Mouse (Mus musculus) neural tube, embryonic 11.5 days (tissue): Measurements from ENCODE around the gene Selp. TPM values are rescaled to one million over a fixed set of nuclear protein-coding genes. Genes with fewer than 3 reads are reported as not detected.

Experiments used
- ATAC-seq: fragments of 200-750 bp; cut with Nextera tagmentation; 2 replicates; pipeline ENCODE4 v1.8.0; 2017; ENCODE audit warnings: moderate number of reproducible peaks, mild to moderate bottlenecking, moderate TSS enrichment, moderate library complexity; ENCODE audit not compliant: insufficient read depth, low FRiP score, low TSS enrichment
- DNase-seq: peaks from one replicate; pipeline ENCODE4 v3.0.0-alpha.2; 2015; ENCODE audit warnings: low spot score
- H3K27ac ChIP-seq: fragments of 300-500 bp; sonication (generic); 2 replicates; pipeline ENCODE4 v1.5.1; 2014; ENCODE audit warnings: low read depth, mild to moderate bottlenecking, low read length
- H3K27me3 ChIP-seq: fragments of 300-500 bp; sonication (generic); 2 replicates; pipeline ENCODE4 v1.6.1; 2014; ENCODE audit warnings: mild to moderate bottlenecking, low read length, mixed read lengths; ENCODE audit not compliant: control insufficient read depth, insufficient read depth
- H3K36me3 ChIP-seq: fragments of 300-500 bp; sonication (generic); 2 replicates; pipeline ENCODE4 v1.6.1; 2014; ENCODE audit warnings: mild to moderate bottlenecking, low read length, moderate library complexity, mixed read lengths; ENCODE audit not compliant: control insufficient read depth, insufficient read depth
- H3K4me1 ChIP-seq: fragments of 300-500 bp; sonication (generic); 2 replicates; pipeline ENCODE4 v1.6.1; 2014; ENCODE audit warnings: low read length, mixed read lengths; ENCODE audit not compliant: control insufficient read depth, insufficient read depth
- H3K4me2 ChIP-seq: fragments of 300-500 bp; sonication (generic); 2 replicates; pipeline ENCODE4 v1.6.1; 2014; ENCODE audit warnings: low read depth, mild to moderate bottlenecking, moderate library complexity
- H3K4me3 ChIP-seq: fragments of 300-500 bp; sonication (generic); 2 replicates; pipeline ENCODE4 v1.5.1; 2014; ENCODE audit warnings: low read depth, low read length
- H3K9ac ChIP-seq: fragments of 300-500 bp; sonication (generic); 2 replicates; pipeline ENCODE4 v1.6.1; 2014; ENCODE audit warnings: mild to moderate bottlenecking, low read length
- H3K9me3 ChIP-seq: fragments of 300-500 bp; sonication (generic); 2 replicates; pipeline ENCODE4 v1.6.1; 2016; ENCODE audit warnings: low read length; ENCODE audit not compliant: control insufficient read depth
- WGBS: fragments of 180-500 bp; shearing (Covaris S2); extraction: QIAGEN DNeasy Blood & Tissue Kit; methylation state at CpG from one replicate; pipeline ENCODE4 v1.1.7; 2014; 5-methylcytosine and 5-hydroxymethylcytosine counted together
- polyA plus RNA-seq: library from polyadenylated mRNA; unstranded; fragments of >200 nt; fragmentation: Nextera tagmentation; extraction: Ambion mirVana; gene quantifications from 2 replicates; pipeline ENCODE4 v1.2.1, GENCODE M21; 2014

Selp gene
- polyA plus RNA-seq, 1 experiment from 2014 or later, result not detected

- H3K27me3 ChIP-seq, result no peaks in the 10 kb centered on the region
- 0 out of 2 replicates have a peak within 1 kb of the TSS, but pooled peaks have one; percentile 7 for H3K4me2 ChIP-seq
- peak within 1 kb of the TSS; percentile 32 for H3K9ac ChIP-seq
- no peak within 1 kb of the TSS for H3K27ac ChIP-seq
- 10% methylated on average over 16 of the region's 16 CpGs for WGBS
- H3K9me3 ChIP-seq, result no peaks in the 10 kb centered on the region
- ATAC-seq (peak; percentile 48; the same call in 1 of the 2 replicates), DNase-seq (no peak)
- H3K4me3 ChIP-seq, result no peak within 1 kb of the TSS
- no peaks in the 10 kb centered on the region for H3K4me1 ChIP-seq
- no peaks in the 10 kb centered on the region for H3K36me3 ChIP-seq
Measured at GRCm38 (mm10) chr1:164151387-164152088, 36.5 kb downstream of the Selp start, which contains the start of gene F5. TSS of gene F5 (plus strand) at chr1:164151838.

- Histone ChIP-seq H3K9ac (no peak overlapping the region), H3K27ac (no peak overlapping the region), H3K27me3 (no peaks in the 10 kb centered on the region), H3K36me3 (no peaks in the 10 kb centered on the region), H3K9me3 (no peaks in the 10 kb centered on the region), H3K4me3 (no peak overlapping the region), H3K4me1 (no peaks in the 10 kb centered on the region), H3K4me2 (no peak overlapping the region)
- ATAC-seq (no peak), DNase-seq (no peak)
- 92% methylated on average over 5 of the region's 5 CpGs for WGBS
Measured at GRCm38 (mm10) chr1:164152836-164153235, 37.8 kb downstream of the Selp start.

GRCm38 (mm10) chr1:164154983-164155382 lies 39.9 kb downstream of the Selp start:
- DNase-seq (no peak), ATAC-seq (no peak)
- Histone ChIP-seq H3K9me3 (no peaks in the 10 kb centered on the region), H3K4me3 (no peak overlapping the region), H3K9ac (no peak overlapping the region), H3K27me3 (no peaks in the 10 kb centered on the region), H3K27ac (no peak overlapping the region), H3K4me2 (no peak overlapping the region), H3K36me3 (no peaks in the 10 kb centered on the region), H3K4me1 (no peaks in the 10 kb centered on the region)
- 83% methylated on average over 3 of the region's 3 CpGs for WGBS

- Histone ChIP-seq H3K27me3 (no peaks in the 10 kb centered on the region), H3K4me3 (no peak overlapping the region), H3K27ac (no peak overlapping the region), H3K4me1 (no peaks in the 10 kb centered on the region), H3K9me3 (no peaks in the 10 kb centered on the region), H3K4me2 (no peak overlapping the region), H3K36me3 (no peaks in the 10 kb centered on the region), H3K9ac (no peak overlapping the region)
- ATAC-seq, result no peak
- 80% methylated on average over 4 of the region's 4 CpGs for WGBS
- DNase-seq, result no peak
Measured at GRCm38 (mm10) chr1:164158571-164158970, 43.5 kb downstream of the Selp start.

GRCm38 (mm10) chr1:164159781-164160180 lies 44.7 kb downstream of the Selp start:
- no peaks in the 10 kb centered on the region for H3K4me1 ChIP-seq
- WGBS, result 88% methylated on average over 2 of the region's 2 CpGs
- no peaks in the 10 kb centered on the region for H3K27me3 ChIP-seq
- DNase-seq, result no peak
- no peak overlapping the region for H3K9ac ChIP-seq
- no peak for ATAC-seq
- H3K9me3 ChIP-seq, result no peaks in the 10 kb centered on the region
- no peak overlapping the region for H3K4me3 ChIP-seq
- H3K36me3 ChIP-seq, result no peaks in the 10 kb centered on the region
- no peak overlapping the region for H3K27ac ChIP-seq
- H3K4me2 ChIP-seq, result no peak overlapping the region

- WGBS, result 83% methylated on average over 5 of the region's 5 CpGs
- no peaks in the 10 kb centered on the region for H3K9me3 ChIP-seq
- H3K36me3 ChIP-seq, result no peaks in the 10 kb centered on the region
- H3K27me3 ChIP-seq, result no peaks in the 10 kb centered on the region
- H3K4me1 ChIP-seq, result no peaks in the 10 kb centered on the region
- no peak overlapping the region for H3K27ac ChIP-seq
- H3K4me2 ChIP-seq, result no peak overlapping the region
- ATAC-seq, result no peak
- DNase-seq, result no peak
- no peak overlapping the region for H3K4me3 ChIP-seq
- H3K9ac ChIP-seq, result no peak overlapping the region
Measured at GRCm38 (mm10) chr1:164162745-164163144, 47.7 kb downstream of the Selp start.

- Histone ChIP-seq H3K9ac (no peak overlapping the region), H3K4me1 (no peaks in the 10 kb centered on the region), H3K4me3 (no peak overlapping the region), H3K9me3 (no peaks in the 10 kb centered on the region), H3K27me3 (no peaks in the 10 kb centered on the region), H3K4me2 (no peak overlapping the region), H3K36me3 (no peaks in the 10 kb centered on the region), H3K27ac (no peak overlapping the region)
- DNase-seq, result no peak
- no peak for ATAC-seq
- WGBS, result 78% methylated on average over 4 of the region's 4 CpGs
Measured at GRCm38 (mm10) chr1:164168818-164169217, 53.8 kb downstream of the Selp start.

- Histone ChIP-seq H3K36me3 (no peaks in the 10 kb centered on the region), H3K27ac (no peak overlapping the region), H3K27me3 (no peaks in the 10 kb centered on the region), H3K9me3 (no peaks in the 10 kb centered on the region), H3K4me2 (no peak overlapping the region), H3K4me1 (no peaks in the 10 kb centered on the region), H3K4me3 (no peak overlapping the region), H3K9ac (no peak overlapping the region)
- no peak for ATAC-seq
- DNase-seq, result no peak
- 80% methylated on average over 2 of the region's 2 CpGs for WGBS
Measured at GRCm38 (mm10) chr1:164170434-164170833, 55.4 kb downstream of the Selp start.

- H3K27ac ChIP-seq, result no peak overlapping the region
- H3K27me3 ChIP-seq, result no peaks in the 10 kb centered on the region
- DNase-seq (no peak), ATAC-seq (no peak)
- no peaks in the 10 kb centered on the region for H3K36me3 ChIP-seq
- no peaks in the 10 kb centered on the region for H3K9me3 ChIP-seq
- 86% methylated on average over 4 of the region's 4 CpGs for WGBS
- H3K4me3 ChIP-seq, result no peak overlapping the region
- no peak overlapping the region for H3K4me2 ChIP-seq
- H3K4me1 ChIP-seq, result no peaks in the 10 kb centered on the region
- no peak overlapping the region for H3K9ac ChIP-seq
Measured at GRCm38 (mm10) chr1:164173145-164173544, 58.1 kb downstream of the Selp start.
